Mouse (Mus musculus) intestine, embryonic 16.5 days (tissue): ENCODE measurements at regions not wholly inside any gene's neighbourhood (a gene's known extent, or its start where the extent isn't known, plus 50 kb on each side); places are given as distances from the start of the nearest gene placed in this dataset.
A peak's percentile ranks its signal among the peaks of the same experiment; 100 is the strongest.

Experiments used
- ATAC-seq: fragments of 200-750 bp; cut with Nextera tagmentation; 2 replicates; pipeline ENCODE4 v1.8.0; 2017; ENCODE audit warnings: moderate TSS enrichment, moderate library complexity
- H3K27ac ChIP-seq: fragments of 300-500 bp; sonication (generic); 2 replicates; pipeline ENCODE4 v1.5.1; 2014; ENCODE audit warnings: mild to moderate bottlenecking, low read length
- H3K27me3 ChIP-seq: fragments of 300-500 bp; sonication (generic); replicated peaks from 2 replicates; pipeline ENCODE4 v1.6.1; 2014; ENCODE audit warnings: low read length, control low read depth, mixed read lengths; ENCODE audit not compliant: control insufficient read depth, insufficient read depth
- H3K36me3 ChIP-seq: fragments of 300-500 bp; sonication (generic); 2 replicates; pipeline ENCODE4 v1.6.1; 2014; ENCODE audit warnings: low read length, control low read depth; ENCODE audit not compliant: control insufficient read depth, insufficient read depth
- H3K4me1 ChIP-seq: fragments of 300-500 bp; sonication (generic); 2 replicates; pipeline ENCODE4 v1.6.1; 2014; ENCODE audit warnings: low read length, control low read depth, mixed read lengths; ENCODE audit not compliant: control insufficient read depth, insufficient read depth
- H3K4me2 ChIP-seq: fragments of 300-500 bp; sonication (generic); 2 replicates; pipeline ENCODE4 v1.6.1; 2014; ENCODE audit warnings: low read depth, low read length, control low read depth
- H3K4me3 ChIP-seq: fragments of 300-500 bp; sonication (generic); 2 replicates; pipeline ENCODE4 v1.5.1; 2014; ENCODE audit warnings: mild to moderate bottlenecking, low read length
- H3K9ac ChIP-seq: fragments of 300-500 bp; sonication (generic); 2 replicates; pipeline ENCODE4 v1.6.1; 2014; ENCODE audit warnings: low read depth, low read length
- H3K9me3 ChIP-seq: fragments of 300-500 bp; sonication (generic); 2 replicates; pipeline ENCODE4 v1.6.1; 2016; ENCODE audit warnings: low read length, control low read depth; ENCODE audit not compliant: control insufficient read depth
- WGBS: fragments of 180-500 bp; shearing (Covaris S2); extraction: QIAGEN DNeasy Blood & Tissue Kit; methylation state at CpG from one replicate; pipeline ENCODE4 v1.1.7; 2014; 5-methylcytosine and 5-hydroxymethylcytosine counted together

DNA sequence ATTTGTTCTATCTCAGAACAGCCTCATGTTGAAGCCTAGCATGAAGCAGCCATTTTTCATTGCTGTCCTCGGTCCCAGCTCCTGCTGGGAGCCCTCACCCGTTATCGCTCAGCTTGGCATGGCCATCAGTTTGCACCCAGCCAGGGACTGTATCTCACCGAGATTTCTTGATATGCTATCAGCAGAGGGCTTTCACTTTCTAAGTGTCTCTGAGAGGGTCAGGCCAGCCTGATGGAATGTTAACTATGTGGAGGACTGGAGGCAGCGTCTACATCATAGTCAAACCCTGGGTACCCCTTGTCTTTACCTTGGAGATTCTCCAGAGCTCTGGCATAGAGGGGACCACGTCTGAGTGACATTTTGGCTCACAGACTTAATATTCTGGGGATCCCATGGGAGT is 84.9 kb upstream of the 4930535I16Rik start:
- no peaks in the 10 kb centered on the region for H3K27me3 ChIP-seq
- H3K9ac ChIP-seq, result no peak overlapping the region
- no peak overlapping the region for H3K27ac ChIP-seq
- H3K4me2 ChIP-seq, result no peak overlapping the region
- H3K4me1 ChIP-seq, result no peaks in the 10 kb centered on the region
- ATAC-seq, result no peak
- 34% methylated on average over 6 of the region's 6 CpGs for WGBS
- no peak overlapping the region for H3K4me3 ChIP-seq
- no peaks in the 10 kb centered on the region for H3K36me3 ChIP-seq
- H3K9me3 ChIP-seq, result no peaks in the 10 kb centered on the region

DNA sequence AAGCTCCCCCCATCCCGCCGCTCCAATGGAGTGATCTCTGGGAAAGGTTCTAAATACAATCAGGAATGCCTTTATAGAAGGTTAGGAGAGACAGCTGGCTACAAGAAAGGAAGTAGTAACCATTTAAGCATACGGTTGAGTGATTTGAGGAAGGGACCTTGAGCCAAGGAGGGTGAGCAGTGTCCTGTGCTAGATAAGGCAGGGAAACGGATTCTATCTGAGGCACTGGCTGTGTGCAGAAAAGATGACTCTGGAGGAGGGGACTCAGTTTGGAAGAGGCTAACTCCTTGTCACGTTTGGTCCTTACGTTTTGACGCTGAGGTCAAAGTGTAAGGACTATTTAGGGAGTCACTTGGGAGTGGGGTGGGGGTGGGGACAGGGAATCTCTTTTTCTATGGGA is 84.3 kb upstream of the 4930535I16Rik start:
- no peak overlapping the region for H3K4me3 ChIP-seq
- no peak overlapping the region for H3K4me2 ChIP-seq
- H3K36me3 ChIP-seq, result no peaks in the 10 kb centered on the region
- no peaks in the 10 kb centered on the region for H3K9me3 ChIP-seq
- no peak overlapping the region for H3K27ac ChIP-seq
- no peak overlapping the region for H3K9ac ChIP-seq
- 68% methylated on average over 7 of the region's 7 CpGs for WGBS
- H3K27me3 ChIP-seq, result no peaks in the 10 kb centered on the region
- no peak for ATAC-seq
- no peaks in the 10 kb centered on the region for H3K4me1 ChIP-seq

GRCm38 (mm10) chr4:123995815-123996214 is 78.0 kb upstream of the 4930535I16Rik start:
- no peaks in the 10 kb centered on the region for H3K36me3 ChIP-seq
- no peak overlapping the region for H3K9ac ChIP-seq
- H3K9me3 ChIP-seq, result no peaks in the 10 kb centered on the region
- H3K4me1 ChIP-seq, result peaks cover 2% of the 10 kb centered on the region; the same call in 1 of the 2 replicates
- ATAC-seq, result no peak
- WGBS, result 68% methylated on average over 8 of the region's 8 CpGs
- no peak overlapping the region for H3K4me3 ChIP-seq
- no peaks in the 10 kb centered on the region for H3K27me3 ChIP-seq
- no peak overlapping the region for H3K27ac ChIP-seq
- H3K4me2 ChIP-seq, result no peak overlapping the region

DNA sequence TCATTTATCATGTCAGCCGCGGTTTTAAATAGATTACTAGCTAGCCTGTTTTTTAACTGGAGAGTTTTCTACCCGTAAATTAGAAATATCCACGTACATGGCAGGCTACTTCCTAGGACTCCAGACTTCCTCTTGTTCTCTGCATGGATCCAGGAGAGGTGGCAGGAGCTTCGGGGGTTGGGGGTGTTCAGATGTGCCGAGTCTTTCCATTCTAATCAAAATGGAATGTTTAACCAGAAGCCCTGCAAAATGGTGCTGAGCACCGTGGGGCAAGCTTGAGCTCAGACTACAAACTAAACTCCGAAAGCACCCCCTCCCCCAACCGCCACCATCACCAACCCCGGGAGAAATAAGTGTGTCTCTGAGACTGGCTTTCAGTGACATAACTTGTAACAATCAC is 73.4 kb upstream of the 4930535I16Rik start:
- H3K27ac ChIP-seq, result no peak overlapping the region
- H3K36me3 ChIP-seq, result no peaks in the 10 kb centered on the region
- ATAC-seq, result no peak
- 0 out of 2 replicates have a peak overlapping the region, but pooled peaks have one; percentile 31 for H3K9ac ChIP-seq
- peak overlapping the region; percentile 35 for H3K4me3 ChIP-seq
- peaks cover 3% of the 10 kb centered on the region; the same call in 1 of the 2 replicates for H3K27me3 ChIP-seq
- 10% methylated on average over 10 of the region's 10 CpGs for WGBS
- H3K9me3 ChIP-seq, result no peaks in the 10 kb centered on the region
- peak overlapping the region; percentile 69 for H3K4me2 ChIP-seq
- peaks cover 9% of the 10 kb centered on the region; the same call in 1 of the 2 replicates for H3K4me1 ChIP-seq

DNA sequence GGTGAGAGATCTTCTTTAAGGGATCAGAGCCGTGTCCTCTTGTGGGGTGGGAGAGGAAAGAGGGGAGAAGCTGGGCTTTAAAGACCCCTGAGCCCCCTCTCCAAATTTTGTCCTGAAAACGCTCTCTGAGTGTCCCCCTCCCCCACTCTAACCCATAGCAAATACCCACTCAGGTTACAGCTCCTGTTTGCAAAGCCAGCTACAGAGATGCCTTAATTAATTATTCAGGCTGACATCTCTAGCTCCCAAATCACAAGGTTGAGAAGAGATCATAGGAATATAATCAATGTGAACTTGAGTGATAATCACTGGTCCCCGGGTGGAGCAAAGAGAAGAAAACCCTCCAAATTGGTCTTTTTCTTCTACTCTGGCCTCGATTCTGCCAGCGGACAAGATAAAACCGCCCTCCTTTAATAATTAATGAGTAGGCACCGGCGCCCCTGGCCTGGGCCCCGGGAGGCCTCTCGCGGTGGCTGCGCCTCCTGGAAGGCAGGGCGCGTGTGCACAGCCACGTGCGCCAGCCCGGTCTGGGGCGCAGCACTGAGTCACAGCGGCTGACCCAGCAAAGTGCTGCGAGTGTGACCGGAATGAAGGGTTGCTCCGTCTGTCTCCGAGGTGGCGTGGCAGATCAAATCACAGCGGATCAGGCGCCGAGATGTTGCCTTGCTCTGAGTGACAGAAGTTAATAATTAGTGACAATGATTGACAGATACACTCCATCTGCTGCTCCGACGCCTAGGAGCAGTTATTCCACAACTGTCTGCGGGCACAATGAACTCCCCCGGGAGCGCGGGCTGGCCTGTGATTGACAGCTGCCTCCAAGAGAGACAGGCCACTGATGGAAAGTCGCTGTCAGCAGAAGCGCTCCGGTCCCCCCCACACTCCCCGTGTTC is 72.7 kb upstream of the 4930535I16Rik start:
- Histone ChIP-seq H3K9ac (0 out of 2 replicates have a peak overlapping the region, but pooled peaks have one; percentile 31), H3K27ac (no peak overlapping the region)
- ATAC-seq, result peak; percentile 98

More for the DNA sequence above, 72.7 kb upstream of the 4930535I16Rik start:
- peak overlapping the region; percentile 35 for H3K4me3 ChIP-seq
- WGBS, result 2% methylated on average over 37 of the region's 37 CpGs
- H3K9me3 ChIP-seq, result no peaks in the 10 kb centered on the region
- H3K4me1 ChIP-seq, result peaks cover 9% of the 10 kb centered on the region; the same call in 1 of the 2 replicates
- H3K27me3 ChIP-seq, result peaks cover 3% of the 10 kb centered on the region; the same call in 1 of the 2 replicates
- no peaks in the 10 kb centered on the region for H3K36me3 ChIP-seq
- H3K4me2 ChIP-seq, result peak overlapping the region; percentile 69
